Mouse (Mus musculus) liver, embryonic 15.5 days (tissue): ENCODE data around the gene Rubcn. TPM values are rescaled to one million over a fixed set of nuclear protein-coding genes. Genes with fewer than 3 reads are reported as not detected.

ENCODE experiments used
- ATAC-seq: fragments of 200-750 bp; cut with Nextera tagmentation; 2 replicates; pipeline ENCODE4 v1.8.0; 2017; ENCODE audit warnings: moderate number of reproducible peaks, mild to moderate bottlenecking, moderate library complexity; ENCODE audit not compliant: insufficient read depth
- H3K27ac ChIP-seq: fragments of 300-500 bp; sonication (generic); replicated peaks from 2 replicates; pipeline ENCODE4 v1.5.1; 2015; ENCODE audit warnings: mild to moderate bottlenecking, inconsistent platforms
- H3K27me3 ChIP-seq: fragments of 300-500 bp; sonication (generic); 2 replicates; pipeline ENCODE4 v1.6.1; 2015; ENCODE audit warnings: mild to moderate bottlenecking, inconsistent platforms
- H3K36me3 ChIP-seq: fragments of 300-500 bp; sonication (generic); replicated peaks from 2 replicates; pipeline ENCODE4 v1.6.1; 2015; ENCODE audit warnings: moderate library complexity, mild to moderate bottlenecking, inconsistent platforms
- H3K4me1 ChIP-seq: fragments of 300-500 bp; sonication (generic); replicated peaks from 2 replicates; pipeline ENCODE4 v1.6.1; 2015; ENCODE audit warnings: inconsistent platforms
- H3K4me2 ChIP-seq: fragments of 300-500 bp; sonication (generic); 2 replicates; pipeline ENCODE4 v1.6.1; 2015; ENCODE audit warnings: moderate library complexity, mild to moderate bottlenecking, inconsistent platforms
- H3K4me3 ChIP-seq: fragments of 300-500 bp; sonication (generic); replicated peaks from 2 replicates; pipeline ENCODE4 v1.5.1; 2015; ENCODE audit warnings: mild to moderate bottlenecking, inconsistent platforms
- H3K9ac ChIP-seq: fragments of 300-500 bp; sonication (generic); 2 replicates; pipeline ENCODE4 v1.6.1; 2015; ENCODE audit warnings: moderate library complexity, mild to moderate bottlenecking, inconsistent platforms
- H3K9me3 ChIP-seq: fragments of 300-500 bp; sonication (generic); replicated peaks from 2 replicates; pipeline ENCODE4 v1.6.1; 2016; ENCODE audit warnings: inconsistent platforms
- WGBS: fragments of 180-500 bp; shearing (Covaris S2); methylation state at CpG from one replicate; pipeline ENCODE4 v1.1.7; 2015; ENCODE audit warnings: mixed read lengths; ENCODE audit not compliant: insufficient replicate concordance; 5-methylcytosine and 5-hydroxymethylcytosine counted together
- polyA plus RNA-seq: library from polyadenylated mRNA; unstranded; fragments of >200 nt; fragmentation: Nextera tagmentation; extraction: Ambion mirVana; gene quantifications from 2 replicates; pipeline ENCODE4 v1.2.1, GENCODE M21; 2015

Gene Rubcn
- polyA plus RNA-seq, 1 experiment from 2014 or later, result 5.0 TPM

- Histone ChIP-seq H3K36me3 (peaks cover 39% of the 10 kb centered on the region), H3K4me1 (no peaks in the 10 kb centered on the region), H3K9me3 (no peaks in the 10 kb centered on the region), H3K27ac (no peak overlapping the region), H3K9ac (no peak overlapping the region), H3K4me2 (no peak overlapping the region), H3K4me3 (no peak overlapping the region), H3K27me3 (no peaks in the 10 kb centered on the region)
- ATAC-seq, result no peak
- WGBS, result 84% methylated on average over 11 of the region's 11 CpGs
Measured at GRCm38 (mm10) chr16:32847103-32847502, 30.5 kb downstream of the Rubcn start.

- Histone ChIP-seq H3K27me3 (no peaks in the 10 kb centered on the region), H3K9ac (no peak overlapping the region), H3K27ac (no peak overlapping the region), H3K9me3 (no peaks in the 10 kb centered on the region), H3K4me3 (no peak overlapping the region), H3K4me2 (no peak overlapping the region), H3K4me1 (no peaks in the 10 kb centered on the region), H3K36me3 (peaks cover 12% of the 10 kb centered on the region; the same call in 1 of the 2 replicates)
- ATAC-seq, result no peak
- WGBS, result 72% methylated on average over 4 of the region's 4 CpGs
Measured at GRCm38 (mm10) chr16:32831501-32831900, 46.1 kb downstream of the Rubcn start.

GRCm38 (mm10) chr16:32829104-32829503 lies 48.5 kb downstream of the Rubcn start:
- Histone ChIP-seq H3K9ac (no peak overlapping the region), H3K4me2 (no peak overlapping the region), H3K27me3 (no peaks in the 10 kb centered on the region), H3K4me1 (no peaks in the 10 kb centered on the region), H3K27ac (no peak overlapping the region), H3K9me3 (no peaks in the 10 kb centered on the region), H3K36me3 (peaks cover 27% of the 10 kb centered on the region), H3K4me3 (no peak overlapping the region)
- 77% methylated on average over 11 of the region's 11 CpGs for WGBS
- ATAC-seq, result no peak

GRCm38 (mm10) chr16:32826521-32826920 lies 51.0 kb downstream of the Rubcn start:
- 87% methylated on average over 11 of the region's 11 CpGs for WGBS
- H3K9ac ChIP-seq, result no peak overlapping the region
- 0 out of 2 replicates have a peak, but pooled peaks cover 8% of the 10 kb centered on the region for H3K4me1 ChIP-seq
- no peak for ATAC-seq
- peaks cover 31% of the 10 kb centered on the region for H3K36me3 ChIP-seq
- no peak overlapping the region for H3K4me3 ChIP-seq
- H3K9me3 ChIP-seq, result no peaks in the 10 kb centered on the region
- no peaks in the 10 kb centered on the region for H3K27me3 ChIP-seq
- H3K27ac ChIP-seq, result no peak overlapping the region
- no peak overlapping the region for H3K4me2 ChIP-seq

- Histone ChIP-seq H3K27me3 (no peaks in the 10 kb centered on the region), H3K4me3 (no peak overlapping the region), H3K4me2 (no peak overlapping the region), H3K9me3 (no peaks in the 10 kb centered on the region), H3K27ac (no peak overlapping the region), H3K9ac (no peak overlapping the region), H3K36me3 (peaks cover 31% of the 10 kb centered on the region), H3K4me1 (0 out of 2 replicates have a peak, but pooled peaks cover 8% of the 10 kb centered on the region)
- ATAC-seq, result no peak
- 65% methylated on average over 12 of the region's 12 CpGs for WGBS
Measured at GRCm38 (mm10) chr16:32825380-32825779, 52.2 kb downstream of the Rubcn start.

GRCm38 (mm10) chr16:32824061-32824460 lies 53.5 kb downstream of the Rubcn start:
- ATAC-seq, result no peak
- Histone ChIP-seq H3K9ac (no peak overlapping the region), H3K27ac (no peak overlapping the region), H3K4me3 (no peak overlapping the region), H3K36me3 (peaks cover 31% of the 10 kb centered on the region), H3K9me3 (no peaks in the 10 kb centered on the region), H3K4me2 (no peak overlapping the region), H3K4me1 (0 out of 2 replicates have a peak, but pooled peaks cover 8% of the 10 kb centered on the region), H3K27me3 (no peaks in the 10 kb centered on the region)
- WGBS, result 80% methylated on average over 13 of the region's 13 CpGs

- WGBS, result 76% methylated on average over 8 of the region's 8 CpGs
- no peak for ATAC-seq
- no peak overlapping the region for H3K4me2 ChIP-seq
- H3K27ac ChIP-seq, result no peak overlapping the region
- no peaks in the 10 kb centered on the region for H3K27me3 ChIP-seq
- no peaks in the 10 kb centered on the region for H3K9me3 ChIP-seq
- H3K4me3 ChIP-seq, result no peak overlapping the region
- H3K36me3 ChIP-seq, result peaks cover 31% of the 10 kb centered on the region
- H3K4me1 ChIP-seq, result 0 out of 2 replicates have a peak, but pooled peaks cover 8% of the 10 kb centered on the region
- H3K9ac ChIP-seq, result no peak overlapping the region
Measured at GRCm38 (mm10) chr16:32823487-32823886, 54.1 kb downstream of the Rubcn start.

- Histone ChIP-seq H3K27ac (no peak overlapping the region), H3K27me3 (no peaks in the 10 kb centered on the region), H3K4me3 (no peak overlapping the region), H3K9me3 (no peaks in the 10 kb centered on the region), H3K4me2 (no peak overlapping the region), H3K4me1 (0 out of 2 replicates have a peak, but pooled peaks cover 8% of the 10 kb centered on the region), H3K36me3 (peaks cover 31% of the 10 kb centered on the region), H3K9ac (no peak overlapping the region)
- no peak for ATAC-seq
- WGBS, result 64% methylated on average over 5 of the region's 5 CpGs
Measured at GRCm38 (mm10) chr16:32822881-32823280, 54.7 kb downstream of the Rubcn start.

- WGBS, result 32% methylated on average over 6 of the region's 6 CpGs
- ATAC-seq, result no peak
- H3K27me3 ChIP-seq, result no peaks in the 10 kb centered on the region
- no peak overlapping the region for H3K4me3 ChIP-seq
- H3K9me3 ChIP-seq, result no peaks in the 10 kb centered on the region
- H3K36me3 ChIP-seq, result peaks cover 28% of the 10 kb centered on the region
- no peak overlapping the region for H3K9ac ChIP-seq
- no peak overlapping the region for H3K27ac ChIP-seq
- no peak overlapping the region for H3K4me2 ChIP-seq
- H3K4me1 ChIP-seq, result 0 out of 2 replicates have a peak, but pooled peaks cover 8% of the 10 kb centered on the region
Measured at GRCm38 (mm10) chr16:32822450-32822827, 55.1 kb downstream of the Rubcn start.

GRCm38 (mm10) chr16:32821772-32822449 lies 55.7 kb downstream of the Rubcn start:
- WGBS, result 53% methylated on average over 10 of the region's 10 CpGs
- Histone ChIP-seq H3K4me1 (0 out of 2 replicates have a peak, but pooled peaks cover 8% of the 10 kb centered on the region), H3K36me3 (peaks cover 23% of the 10 kb centered on the region), H3K9me3 (no peaks in the 10 kb centered on the region), H3K9ac (no peak overlapping the region), H3K4me2 (no peak overlapping the region), H3K27ac (no peak overlapping the region), H3K4me3 (no peak overlapping the region), H3K27me3 (no peaks in the 10 kb centered on the region)
- ATAC-seq, result no peak

- Histone ChIP-seq H3K4me3 (no peak overlapping the region), H3K9ac (no peak overlapping the region), H3K27ac (no peak overlapping the region), H3K9me3 (no peaks in the 10 kb centered on the region), H3K27me3 (peaks cover 3% of the 10 kb centered on the region; the same call in 1 of the 2 replicates), H3K4me2 (no peak overlapping the region), H3K36me3 (no peaks in the 10 kb centered on the region), H3K4me1 (peaks cover 17% of the 10 kb centered on the region)
- no peak for ATAC-seq
- 73% methylated on average over 5 of the region's 5 CpGs for WGBS
Measured at GRCm38 (mm10) chr16:32818441-32818840, 59.1 kb downstream of the Rubcn start.

GRCm38 (mm10) chr16:32818036-32818435 lies 59.5 kb downstream of the Rubcn start:
- H3K4me2 ChIP-seq, result no peak overlapping the region
- H3K9ac ChIP-seq, result no peak overlapping the region
- H3K9me3 ChIP-seq, result no peaks in the 10 kb centered on the region
- no peak overlapping the region for H3K4me3 ChIP-seq
- peaks cover 3% of the 10 kb centered on the region; the same call in 1 of the 2 replicates for H3K27me3 ChIP-seq
- 70% methylated on average over 4 of the region's 4 CpGs for WGBS
- peaks cover 19% of the 10 kb centered on the region for H3K4me1 ChIP-seq
- no peak for ATAC-seq
- no peaks in the 10 kb centered on the region for H3K36me3 ChIP-seq
- no peak overlapping the region for H3K27ac ChIP-seq
